8 mouse cellular contexts compared by ENCODE assay signal in the genomic region with DNA sequence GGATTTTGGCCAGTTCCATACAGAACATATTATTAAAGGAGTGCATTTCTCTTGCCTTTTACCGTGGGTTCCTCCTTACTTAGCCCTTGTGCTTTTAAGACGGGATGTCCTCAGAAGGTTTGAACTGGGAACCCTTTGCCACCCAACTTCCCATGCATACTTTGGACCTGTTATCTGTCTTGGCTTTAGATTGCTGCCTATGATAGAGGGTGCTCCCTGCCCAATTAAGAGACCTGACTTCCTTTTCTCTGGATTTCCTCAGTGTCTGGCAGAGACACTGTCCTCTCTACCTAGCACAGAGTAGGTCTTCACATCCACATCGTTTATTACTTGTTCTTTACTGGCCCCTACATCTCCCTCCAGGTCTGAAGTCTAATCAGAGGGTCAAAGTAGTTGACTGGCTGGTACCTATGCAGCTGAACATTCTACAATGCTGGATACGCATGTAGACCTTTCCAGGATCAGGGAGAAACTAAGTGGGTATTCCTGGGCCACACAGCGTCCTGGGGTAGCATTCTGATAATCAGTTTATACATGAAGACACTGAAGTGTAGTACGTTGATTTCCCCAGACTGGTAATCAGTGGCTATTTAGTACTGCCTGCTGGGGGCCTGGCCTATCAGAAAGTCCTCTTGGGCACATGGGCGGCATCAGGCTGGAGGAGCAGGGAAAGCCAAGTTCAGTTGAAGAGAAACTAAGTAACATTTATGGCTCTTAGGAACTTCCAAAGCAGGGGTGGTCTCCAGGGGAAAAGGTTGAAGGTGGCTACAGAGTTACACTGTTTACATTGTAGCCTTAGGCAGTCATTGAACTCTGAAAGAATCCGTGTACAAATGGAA. TPM values are rescaled to one million over a fixed set of nuclear protein-coding genes. Genes with fewer than 3 reads are reported as not detected.
A peak's percentile ranks its signal among the peaks of the same experiment; 100 is the strongest.
DNase-seq lines count a peak whose midpoint lies in the region; ATAC-seq and TF ChIP-seq lines count a peak whose summit lies in the region.

No protein-coding gene starts in this region.

- H3K4me1 ChIP-seq in heart, embryonic 13.5 days: peaks cover 43% of the 10 kb centered on the region
- peaks cover 7 to 47% of the 10 kb centered on the region in 2 experiments; a peak in 3 of 4 replicates for H3K4me1 ChIP-seq in MEL (ENCODE audit: control insufficient read depth in 1 of 2, insufficient read depth in 2 of 2, low read length in 2 of 2)
- peaks cover 29% of the 10 kb centered on the region for H3K4me1 ChIP-seq in hindbrain, embryonic 12.5 days
- H3K4me1 ChIP-seq in midbrain, embryonic 11.5 days (ENCODE audit: control insufficient read depth, insufficient read depth, low read length): peaks cover 26% of the 10 kb centered on the region

- peaks cover 61% of the 10 kb centered on the region for H3K79me2 ChIP-seq in MEL (ENCODE audit: control insufficient read depth, insufficient read depth, low read length, poor library complexity)

- no peak; a peak in 1 of 4 replicates for TF ChIP-seq POLR2A in MEL (IDR thresholded peaks at IDR 0.05; ENCODE audit: control insufficient read depth in 1 of 2, insufficient read depth in 1 of 2, low read depth in 1 of 2, low read length in 2 of 2, poor library complexity in 1 of 2)

- H3K4me2 ChIP-seq in heart, embryonic 13.5 days: peak overlapping the region; percentile 95
- peak overlapping the region; percentile 84 for H3K4me2 ChIP-seq in hindbrain, embryonic 12.5 days (replicated peaks)
- peak overlapping the region; percentile 88 for H3K4me2 ChIP-seq in midbrain, embryonic 11.5 days

- intact Hi-C loops in heart, postnatal 36 days (cut with DNase I): loop anchor here (2.0 kb wide), 1 partner anchor 14 kb away; no protein-coding TSS in a partner anchor
- intact Hi-C loops in gastrocnemius, postnatal 36 days (cut with DNase I): no loop called here

- peak overlapping the region; percentile 96; the same call in 1 of the 2 replicates for H3K27ac ChIP-seq in heart, embryonic 13.5 days (replicated peaks)
- H3K27ac ChIP-seq in MEL (ENCODE audit: control insufficient read depth, low read depth, low read length): peak overlapping the region; percentile 73
- H3K27ac ChIP-seq in hindbrain, embryonic 12.5 days: no peak overlapping the region
- H3K27ac ChIP-seq in midbrain, embryonic 11.5 days (ENCODE audit: low read depth, low read length): no peak overlapping the region

- TF ChIP-seq RAD21 in MEL (IDR thresholded peaks at IDR 0.05; ENCODE audit: low read depth, low read length): no peak

- peak in 1 of 2 experiments; percentile 36; a peak in 1 of 4 replicates for TF ChIP-seq EP300 in MEL (IDR thresholded peaks at IDR 0.05; ENCODE audit: low read depth in 1 of 2, low read length in 2 of 2)

- peak overlapping the region; percentile 95 for H3K9ac ChIP-seq in heart, embryonic 13.5 days
- H3K9ac ChIP-seq in MEL (ENCODE audit: control insufficient read depth, low read depth, low read length, poor library complexity, severe bottlenecking): peak overlapping the region; percentile 78
- peak overlapping the region; percentile 83 for H3K9ac ChIP-seq in hindbrain, embryonic 12.5 days
- peak overlapping the region; percentile 94 for H3K9ac ChIP-seq in midbrain, embryonic 11.5 days (ENCODE audit: low read length)

- H3K4me3 ChIP-seq in heart, embryonic 13.5 days: peak overlapping the region; percentile 86
- H3K4me3 ChIP-seq in MEL (ENCODE audit: control insufficient read depth in 1 of 2, insufficient read depth in 1 of 2, low read depth in 2 of 2, low read length in 2 of 2): peak overlapping the region; percentile 69 to 85
- H3K4me3 ChIP-seq in hindbrain, embryonic 12.5 days: peak overlapping the region; percentile 64
- H3K4me3 ChIP-seq in midbrain, embryonic 11.5 days (ENCODE audit: low read depth, low read length): peak overlapping the region; percentile 66

- H3K27me3 ChIP-seq in heart, embryonic 13.5 days (replicated peaks): no peaks in the 10 kb centered on the region; the same call in 1 of the 2 replicates
- no peaks in the 10 kb centered on the region for H3K27me3 ChIP-seq in MEL (ENCODE audit: control insufficient read depth in 1 of 2, insufficient read depth in 2 of 2, low read length in 2 of 2)
- H3K27me3 ChIP-seq in hindbrain, embryonic 12.5 days: no peaks in the 10 kb centered on the region
- no peaks in the 10 kb centered on the region for H3K27me3 ChIP-seq in midbrain, embryonic 11.5 days (ENCODE audit: control insufficient read depth, insufficient read depth, low read length)

- H3K9me3 ChIP-seq in heart, embryonic 13.5 days: no peaks in the 10 kb centered on the region
- no peaks in the 10 kb centered on the region for H3K9me3 ChIP-seq in MEL (replicated peaks; ENCODE audit: insufficient read depth, low read length)
- H3K9me3 ChIP-seq in hindbrain, embryonic 12.5 days (replicated peaks): no peaks in the 10 kb centered on the region
- no peaks in the 10 kb centered on the region for H3K9me3 ChIP-seq in midbrain, embryonic 11.5 days (ENCODE audit: control insufficient read depth, low read length)

- TF ChIP-seq CTCF in MEL (IDR thresholded peaks at IDR 0.05 in 2 of 3, conservative IDR thresholded peaks at IDR 0.05 in 1 of 3; ENCODE audit: control insufficient read depth in 1 of 3, insufficient read depth in 1 of 3, low read depth in 2 of 3, low read length in 3 of 3, poor library complexity in 1 of 3, severe bottlenecking in 1 of 3): no peak

- WGBS in heart, embryonic 13.5 days: 32% methylated on average over 8 of the region's 8 CpGs
- WGBS in hindbrain, embryonic 12.5 days: 41% methylated on average over 8 of the region's 8 CpGs
- WGBS in midbrain, embryonic 11.5 days: 41% methylated on average over 8 of the region's 8 CpGs

- H3K36me3 ChIP-seq in heart, embryonic 13.5 days: peaks cover 18% of the 10 kb centered on the region
- peaks cover 10 to 43% of the 10 kb centered on the region in 2 experiments for H3K36me3 ChIP-seq in MEL (ENCODE audit: control insufficient read depth in 1 of 2, insufficient read depth in 2 of 2, low read length in 2 of 2)
- no peaks in the 10 kb centered on the region; the same call in 1 of the 2 replicates for H3K36me3 ChIP-seq in hindbrain, embryonic 12.5 days
- H3K36me3 ChIP-seq in midbrain, embryonic 11.5 days (ENCODE audit: control insufficient read depth, insufficient read depth, low read length): peaks cover 5% of the 10 kb centered on the region; the same call in 1 of the 2 replicates

- no peak for DNase-seq in heart, postnatal 36 days
- DNase-seq in MEL (ENCODE audit: low read depth, low spot score): peak; percentile 59
- no peak for DNase-seq in midbrain, embryonic 11.5 days (ENCODE audit: low spot score, missing footprints)
- no peak for DNase-seq in T-cell, adult 2 months (ENCODE audit: low spot score)
- no peak for DNase-seq in gastrocnemius, postnatal 36 days

- ATAC-seq in heart, embryonic 13.5 days (ENCODE audit: extremely low read depth, insufficient number of reproducible peaks, low FRiP score, low TSS enrichment): no peak
- no peak for ATAC-seq in hindbrain, embryonic 12.5 days (ENCODE audit: low FRiP score)
- no peak for ATAC-seq in midbrain, embryonic 11.5 days (ENCODE audit: low FRiP score)
- ATAC-seq in megakaryocyte progenitor cell, adult 5-6 weeks (replicated peaks; ENCODE audit: poor library complexity): no peak

TF ChIP-seq in MEL, 35 proteins besides CTCF, POLR2A, EP300 and RAD21:
- TF ChIP-seq CHD2 (IDR thresholded peaks at IDR 0.05; ENCODE audit: low read length) (no peak), ETS1 (IDR thresholded peaks at IDR 0.05; ENCODE audit: low read depth, low read length) (0 out of 2 replicates have a peak, but pooled peaks have one; percentile 27), USF1 (IDR thresholded peaks at IDR 0.05; ENCODE audit: low read depth, low read length) (no peak), TCF12 (IDR thresholded peaks at IDR 0.05; ENCODE audit: low read depth, low read length) (no peak), ZKSCAN1 (IDR thresholded peaks at IDR 0.05; ENCODE audit: low read depth, low read length) (peak; percentile 91), TBP (IDR thresholded peaks at IDR 0.05; ENCODE audit: low read depth, low read length) (peak; percentile 42; the same call in 1 of the 2 replicates), CHD1 (IDR thresholded peaks at IDR 0.05; ENCODE audit: low read depth, low read length) (0 out of 2 replicates have a peak, but pooled peaks have one; percentile 60), GATA1 (IDR thresholded peaks at IDR 0.05; ENCODE audit: low read depth, low read length) (peak; percentile 89)

RNA-seq across cellular contexts. Expression of gene Tkt, which starts 2.3 kb away (rescaled TPM):
- polyA plus RNA-seq in heart, embryonic 13.5 days (2015; fragmentation: Nextera tagmentation; extraction: Ambion mirVana): 86.2 and 96.6 TPM in 2 replicates
- total RNA-seq in heart, postnatal 36 days (2021): 10 to 100 TPM; 32.9 to 50.2 TPM
- total RNA-seq in MEL (2012; rRNA removed): 636 and 640 TPM in 2 replicates
- polyA plus RNA-seq in MEL (2012; ENCODE audit: insufficient read depth in 1 of 2, insufficient read length in 2 of 2, low read depth in 1 of 2, low replicate concordance in 2 of 2, missing spikeins in 1 of 2): 1,000 to 10,000 TPM in 1 of 2 experiments, 100 to 1,000 TPM in 1; 115 to 1,273 TPM
- polyA plus RNA-seq in hindbrain, embryonic 12.5 days (2016; fragmentation: Nextera tagmentation; extraction: Ambion mirVana): 210 and 216 TPM in 2 replicates
- polyA plus RNA-seq in midbrain, embryonic 11.5 days (2014; fragmentation: Nextera tagmentation; extraction: Ambion mirVana): 135 and 154 TPM in 2 replicates
- 220 and 295 TPM in 2 replicates for total RNA-seq in megakaryocyte progenitor cell, adult 5-6 weeks (2015)
- total RNA-seq in megakaryocyte progenitor cell, adult 5-6 weeks (2017): 788 and 880 TPM in 2 replicates
- total RNA-seq in gastrocnemius, postnatal 36 days (2021): 10 to 100 TPM in 1 of 2 experiments, 1 to 10 TPM in 1; 9.6 to 13.1 TPM

RNA-seq across cellular contexts. Expression of gene Cacna1d, which starts 59.2 kb away (rescaled TPM):
- polyA plus RNA-seq in heart, embryonic 13.5 days (2015; fragmentation: Nextera tagmentation; extraction: Ambion mirVana): 7.3 and 8.0 TPM in 2 replicates
- total RNA-seq in heart, postnatal 36 days (2021): 1 to 10 TPM; 2.7 to 3.5 TPM
- total RNA-seq in MEL (2012; rRNA removed): not detected in 2 replicates
- not detected for polyA plus RNA-seq in MEL (2012; ENCODE audit: insufficient read depth in 1 of 2, insufficient read length in 2 of 2, low read depth in 1 of 2, low replicate concordance in 2 of 2, missing spikeins in 1 of 2)
- 3.1 and 4.5 TPM in 2 replicates for polyA plus RNA-seq in hindbrain, embryonic 12.5 days (2016; fragmentation: Nextera tagmentation; extraction: Ambion mirVana)
- polyA plus RNA-seq in midbrain, embryonic 11.5 days (2014; fragmentation: Nextera tagmentation; extraction: Ambion mirVana): 0.89 and 1.0 TPM in 2 replicates
- 0.67 and 0.76 TPM in 2 replicates for total RNA-seq in megakaryocyte progenitor cell, adult 5-6 weeks (2015)
- total RNA-seq in megakaryocyte progenitor cell, adult 5-6 weeks (2017): 0.37 and 1.8 TPM in 2 replicates
- under 1 TPM; 0.26 to 0.91 TPM for total RNA-seq in gastrocnemius, postnatal 36 days (2021)

Comparison
In these comparisons a context has a peak if more than half of its experiments do, and no peak if none do; other contexts are left out.
1. H3K27ac ChIP-seq: peak in heart, embryonic 13.5 days (single experiment) and MEL (single experiment); none in hindbrain, embryonic 12.5 days (single experiment) and midbrain, embryonic 11.5 days (single experiment).
2. RNA of gene Tkt, which starts 2.3 kb away (total RNA-seq): 220 to 880 TPM in megakaryocyte progenitor cell, adult 5-6 weeks and 636 to 640 TPM in MEL; 32.9 to 50.2 TPM in heart, postnatal 36 days and 9.6 to 13.1 TPM in gastrocnemius, postnatal 36 days; every median in the first group is over 4 times any median in the second.
3. Peak in every context shown above with its lines, with median percentiles within 50 percentile points of each other: H3K4me2 ChIP-seq, H3K4me3 ChIP-seq and H3K9ac ChIP-seq.